Comparison of ENCODE assay signal across 9 mouse cellular contexts in the genomic region with DNA sequence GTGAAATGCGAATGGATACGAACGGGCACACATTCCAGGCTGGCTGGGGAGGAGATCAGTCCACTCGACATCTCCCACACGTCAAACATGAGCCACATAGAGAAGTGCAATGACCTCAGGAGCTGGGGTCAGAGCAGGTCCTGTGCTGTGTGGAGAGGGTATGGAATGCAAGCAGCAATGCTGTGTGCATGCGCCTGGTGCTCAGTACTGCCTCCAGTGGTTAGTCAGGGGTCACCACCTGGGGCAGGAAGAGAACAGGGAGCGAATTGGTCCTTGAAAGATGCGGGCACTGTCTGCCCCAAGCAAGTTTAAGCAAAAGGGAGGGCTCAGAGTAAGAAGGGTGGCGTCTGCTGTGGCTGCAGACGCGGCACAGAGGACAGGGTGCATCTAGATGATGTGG. TPM values are rescaled to one million over a fixed set of nuclear protein-coding genes. Genes with fewer than 3 reads are reported as not detected.
DNase-seq lines count a peak whose midpoint lies in the region; ATAC-seq and TF ChIP-seq lines count a peak whose summit lies in the region.
"Had no signal": no experiment of that assay in that cellular context is flagged by ENCODE, and none has a peak within 500 bp of the region (broad histone marks: within the 10 kb centered on the region; RNA-seq: fewer than 3 reads in every experiment).

No protein-coding gene starts in this region.

- peak; percentile 83 for TF ChIP-seq CTCF in layer of hippocampus, adult 2 months (conservative IDR thresholded peaks at IDR 0.05)
- peak; percentile 83 for TF ChIP-seq CTCF in stomach, postnatal 0 days (IDR thresholded peaks at IDR 0.05; ENCODE audit: low read depth)

- no peak overlapping the region for H3K4me3 ChIP-seq in layer of hippocampus, adult 2 months
- H3K4me3 ChIP-seq in intestine, embryonic 15.5 days (replicated peaks) = no peak overlapping the region
- H3K4me3 ChIP-seq in stomach, postnatal 0 days (ENCODE audit: low read depth, low read length) = no peak overlapping the region
- H3K4me3 ChIP-seq: erythroblast, embryonic 14.5 days had no signal

- peaks cover 22% of the 10 kb centered on the region; the same call in 1 of the 2 replicates for H3K36me3 ChIP-seq in intestine, embryonic 15.5 days
- peaks cover 3% of the 10 kb centered on the region; the same call in 1 of the 2 replicates for H3K36me3 ChIP-seq in stomach, postnatal 0 days (ENCODE audit: control insufficient read depth, insufficient read depth, low read length)

- peak; percentile 65; the same call in 1 of the 2 replicates for ATAC-seq in intestine, embryonic 15.5 days
- ATAC-seq in stomach, postnatal 0 days (ENCODE audit: low FRiP score, low TSS enrichment) = peak; percentile 55

- H3K9ac ChIP-seq in intestine, embryonic 15.5 days = no peak overlapping the region
- H3K9ac ChIP-seq in stomach, postnatal 0 days (ENCODE audit: low read length) = no peak overlapping the region

- DNase-seq in layer of hippocampus, adult 2 months (ENCODE audit: low spot score in 2 of 2) = no peak
- DNase-seq in layer of hippocampus, adult 18-20 months (ENCODE audit: low spot score in 2 of 2) = no peak
- DNase-seq in MEL-GATA-1-ER (ENCODE audit: extremely low read depth, low read depth) = peak; percentile 7
- DNase-seq in embryo, embryonic 10.5 days (ENCODE audit: low spot score) = peak; percentile 66
- peak; percentile 51 for DNase-seq in lung, postnatal 10 days
- DNase-seq in stomach, postnatal 0 days (ENCODE audit: low spot score) = peak; percentile 58
- no peak for DNase-seq in layer of hippocampus, postnatal 36 days

- WGBS in intestine, embryonic 15.5 days = 52% methylated on average over 11 of the region's 11 CpGs
- 51% methylated on average over 11 of the region's 11 CpGs for WGBS in stomach, postnatal 0 days

- no peak overlapping the region for H3K4me2 ChIP-seq in intestine, embryonic 15.5 days (replicated peaks)
- H3K4me2 ChIP-seq in stomach, postnatal 0 days (replicated peaks; ENCODE audit: low read depth) = no peak overlapping the region

- H3K4me1 ChIP-seq in intestine, embryonic 15.5 days (replicated peaks) = no peaks in the 10 kb centered on the region
- H3K4me1 ChIP-seq in stomach, postnatal 0 days (replicated peaks; ENCODE audit: control insufficient read depth, insufficient read depth) = no peaks in the 10 kb centered on the region

- H3K9me3 ChIP-seq in intestine, embryonic 15.5 days = no peaks in the 10 kb centered on the region
- no peaks in the 10 kb centered on the region for H3K9me3 ChIP-seq in stomach, postnatal 0 days (ENCODE audit: control insufficient read depth, low read length)

- peak overlapping the region; percentile 48; the same call in 1 of the 2 replicates for H3K27ac ChIP-seq in layer of hippocampus, adult 2 months
- H3K27ac ChIP-seq in intestine, embryonic 15.5 days = no peak overlapping the region
- no peak overlapping the region for H3K27ac ChIP-seq in stomach, postnatal 0 days (replicated peaks)

- H3K27me3 ChIP-seq in intestine, embryonic 15.5 days (replicated peaks) = no peaks in the 10 kb centered on the region
- H3K27me3 ChIP-seq in stomach, postnatal 0 days (ENCODE audit: control insufficient read depth, insufficient read depth, low read length) = no peaks in the 10 kb centered on the region

- TF ChIP-seq EP300 in stomach, postnatal 0 days (optimal IDR thresholded peaks at IDR 0.05) = no peak

RNA-seq across cellular contexts. Expression of a gene that starts 7.0 kb away (rescaled TPM):
- 10 to 100 TPM; 30.3 to 38.0 TPM for total RNA-seq in layer of hippocampus, adult 2 months (2021)
- total RNA-seq in layer of hippocampus, adult 18-20 months (2021) = 10 to 100 TPM; 34.3 to 36.6 TPM
- 32.0 and 36.6 TPM in 2 replicates for polyA plus RNA-seq in intestine, embryonic 15.5 days (2015; fragmentation: Nextera tagmentation; extraction: Ambion mirVana)
- 31.2 and 32.3 TPM in 2 replicates for polyA plus RNA-seq in stomach, postnatal 0 days (2015; fragmentation: Nextera tagmentation; extraction: Ambion mirVana)
- total RNA-seq in layer of hippocampus, postnatal 36 days (2021) = 10 to 100 TPM; 32.0 to 33.5 TPM

RNA-seq across cellular contexts. Expression of a gene that starts 7.5 kb away (rescaled TPM):
- total RNA-seq in layer of hippocampus, adult 2 months (2021) = 10 to 100 TPM; 72.0 to 94.5 TPM
- total RNA-seq in layer of hippocampus, adult 18-20 months (2021) = 10 to 100 TPM; 79.5 to 89.0 TPM
- polyA plus RNA-seq in intestine, embryonic 15.5 days (2015; fragmentation: Nextera tagmentation; extraction: Ambion mirVana) = 43.3 and 47.7 TPM in 2 replicates
- polyA plus RNA-seq in stomach, postnatal 0 days (2015; fragmentation: Nextera tagmentation; extraction: Ambion mirVana) = 64.1 and 65.8 TPM in 2 replicates
- total RNA-seq in layer of hippocampus, postnatal 36 days (2021) = 10 to 100 TPM; 87.1 to 93.6 TPM

RNA-seq across cellular contexts. Expression of a gene that starts 18.5 kb away (rescaled TPM):
- total RNA-seq in layer of hippocampus, adult 2 months (2021) = 10 to 100 TPM; 52.3 to 54.4 TPM
- 10 to 100 TPM; 51.5 to 52.1 TPM for total RNA-seq in layer of hippocampus, adult 18-20 months (2021)
- 0.54 and 0.57 TPM in 2 replicates for polyA plus RNA-seq in intestine, embryonic 15.5 days (2015; fragmentation: Nextera tagmentation; extraction: Ambion mirVana)
- 0.19 and 0.21 TPM in 2 replicates for polyA plus RNA-seq in stomach, postnatal 0 days (2015; fragmentation: Nextera tagmentation; extraction: Ambion mirVana)
- total RNA-seq in layer of hippocampus, postnatal 36 days (2021) = 10 to 100 TPM; 50.6 to 52.1 TPM
- polyA plus RNA-seq: erythroblast, embryonic 14.5 days had no signal

RNA-seq across cellular contexts. Expression of a gene that starts 37.2 kb away (rescaled TPM):
- 10 to 100 TPM; 42.5 to 51.3 TPM for total RNA-seq in layer of hippocampus, adult 2 months (2021)
- 10 to 100 TPM; 39.0 to 42.3 TPM for total RNA-seq in layer of hippocampus, adult 18-20 months (2021)
- 0.25 and 0.31 TPM in 2 replicates for polyA plus RNA-seq in intestine, embryonic 15.5 days (2015; fragmentation: Nextera tagmentation; extraction: Ambion mirVana)
- 0.17 TPM in 1 of 2 replicates, not detected in the other for polyA plus RNA-seq in stomach, postnatal 0 days (2015; fragmentation: Nextera tagmentation; extraction: Ambion mirVana)
- 10 to 100 TPM; 35.0 to 40.9 TPM for total RNA-seq in layer of hippocampus, postnatal 36 days (2021)
- polyA plus RNA-seq: erythroblast, embryonic 14.5 days had no signal

RNA-seq across cellular contexts. Expression of a gene that starts 41.6 kb away (rescaled TPM):
- 10 to 100 TPM; 24.6 to 24.8 TPM for total RNA-seq in layer of hippocampus, adult 2 months (2021)
- 10 to 100 TPM; 26.0 to 29.3 TPM for total RNA-seq in layer of hippocampus, adult 18-20 months (2021)
- polyA plus RNA-seq in intestine, embryonic 15.5 days (2015; fragmentation: Nextera tagmentation; extraction: Ambion mirVana) = 13.6 TPM in 2 replicates
- polyA plus RNA-seq in stomach, postnatal 0 days (2015; fragmentation: Nextera tagmentation; extraction: Ambion mirVana) = 10.6 and 11.6 TPM in 2 replicates
- 10 to 100 TPM; 25.1 to 29.6 TPM for total RNA-seq in layer of hippocampus, postnatal 36 days (2021)

Comparison
In these comparisons a context has a peak if more than half of its experiments do, and no peak if none do; other contexts are left out.
1. DNase-seq: peak in MEL-GATA-1-ER (single experiment), embryo, embryonic 10.5 days (single experiment), lung, postnatal 10 days (single experiment) and stomach, postnatal 0 days (single experiment); none in layer of hippocampus, adult 2 months (0 of 2), layer of hippocampus, adult 18-20 months (0 of 2) and layer of hippocampus, postnatal 36 days (0 of 2).